Mouse (Mus musculus) MEL (cell line): ENCODE measurements at regions not wholly inside any gene's neighbourhood (a gene's known extent, or its start where the extent isn't known, plus 50 kb on each side); places are given as distances from the start of the nearest gene placed in this dataset.

ENCODE experiments used
- DNase-seq: peaks from one replicate; pipeline ENCODE4 v3.0.0; 2011; ENCODE audit warnings: low read depth, low spot score
- H3K27ac ChIP-seq: 2 replicates; pipeline ENCODE4 v1.5.1; 2012; ENCODE audit warnings: low read depth, mild to moderate bottlenecking, control low read depth, low read length, moderate library complexity; ENCODE audit not compliant: control insufficient read depth
- H3K27me3 ChIP-seq, 2 experiments: fragments of 150-350 bp in 1 of 2; sonication (generic) in 1 of 2; 2 replicates each; pipeline ENCODE4 v1.6.1; 2012; ENCODE audit warnings: low read length in 2 of 2, mild to moderate bottlenecking in 2 of 2, improper control_type of control experiment in 1 of 2, moderate library complexity in 1 of 2; ENCODE audit not compliant: insufficient read depth in 2 of 2, control insufficient read depth in 1 of 2
- H3K36me3 ChIP-seq, 2 experiments: 2 replicates each; pipeline ENCODE4 v1.6.1; 2012 to 2014; ENCODE audit warnings: low read length in 2 of 2, improper control_type of control experiment in 1 of 2, inconsistent platforms in 1 of 2, mild to moderate bottlenecking in 1 of 2; ENCODE audit not compliant: insufficient read depth in 2 of 2, control insufficient read depth in 1 of 2
- H3K4me1 ChIP-seq, 2 experiments: fragments of 150-350 bp in 1 of 2; sonication (generic) in 1 of 2; 2 replicates each; pipeline ENCODE4 v1.6.1; 2012; ENCODE audit warnings: low read length in 2 of 2, improper control_type of control experiment in 1 of 2, mild to moderate bottlenecking in 1 of 2; ENCODE audit not compliant: insufficient read depth in 2 of 2, control insufficient read depth in 1 of 2
- H3K4me3 ChIP-seq, 2 experiments: fragments of 150-350 bp in 1 of 2; sonication (generic) in 1 of 2; 2 replicates each; pipeline ENCODE4 v1.5.1; 2012; ENCODE audit warnings: low read depth in 2 of 2, low read length in 2 of 2, mild to moderate bottlenecking in 2 of 2, moderate library complexity in 2 of 2, control low read depth in 1 of 2, improper control_type of control experiment in 1 of 2; ENCODE audit not compliant: control insufficient read depth in 1 of 2, insufficient read depth in 1 of 2
- H3K79me2 ChIP-seq: 2 replicates; pipeline ENCODE4 v1.6.1; 2012; ENCODE audit warnings: mild to moderate bottlenecking, low read length, moderate library complexity; ENCODE audit not compliant: control insufficient read depth, poor library complexity, insufficient read depth
- H3K9ac ChIP-seq: 2 replicates; pipeline ENCODE4 v1.6.1; 2012; ENCODE audit warnings: low read depth, mild to moderate bottlenecking, control low read depth, low read length, moderate library complexity; ENCODE audit not compliant: control insufficient read depth, poor library complexity, severe bottlenecking
- H3K9me3 ChIP-seq: fragments of 150-350 bp; sonication (generic); replicated peaks from 2 replicates; pipeline ENCODE4 v1.6.1; 2012; ENCODE audit warnings: mild to moderate bottlenecking, low read length, improper control_type of control experiment, moderate library complexity; ENCODE audit not compliant: insufficient read depth
- BHLHE40 ChIP-seq: IDR thresholded peaks from 2 replicates; pipeline ENCODE4 v1.6.1; 2012; ENCODE audit warnings: low read depth, mild to moderate bottlenecking, inconsistent platforms, low read length, improper control_type of control experiment, borderline replicate concordance
- CHD1 ChIP-seq: IDR thresholded peaks from 2 replicates; pipeline ENCODE4 v1.6.1; 2012; ENCODE audit warnings: low read depth, mild to moderate bottlenecking, inconsistent platforms, low read length, improper control_type of control experiment
- CTCF ChIP-seq, 3 experiments: IDR thresholded peaks in 2 of 3; conservative IDR thresholded peaks in 1 of 3; 2 replicates each; pipeline ENCODE4 v1.5.1; 2011 to 2012; ENCODE audit warnings: low read length in 3 of 3, low read depth in 2 of 3, mild to moderate bottlenecking in 2 of 3, improper control_type of control experiment in 1 of 3, inconsistent platforms in 1 of 3, mixed read lengths in 1 of 3, moderate library complexity in 1 of 3; ENCODE audit not compliant: control insufficient read depth in 1 of 3, insufficient read depth in 1 of 3, poor library complexity in 1 of 3, severe bottlenecking in 1 of 3
- EP300 ChIP-seq, 2 experiments: IDR thresholded peaks; 2 replicates each; pipeline ENCODE4 v1.6.1; 2011; ENCODE audit warnings: improper control_type of control experiment in 2 of 2, low read length in 2 of 2, low read depth in 1 of 2, mild to moderate bottlenecking in 1 of 2
- GATA1 ChIP-seq: IDR thresholded peaks from 2 replicates; pipeline ENCODE4 v1.6.1; 2011; ENCODE audit warnings: low read depth, low read length, improper control_type of control experiment
- HCFC1 ChIP-seq: IDR thresholded peaks from 2 replicates; pipeline ENCODE4 v1.6.1; 2012; ENCODE audit warnings: low read depth, mild to moderate bottlenecking, inconsistent platforms, low read length, improper control_type of control experiment, moderate library complexity
- JUND ChIP-seq: IDR thresholded peaks from 2 replicates; pipeline ENCODE4 v1.6.1; 2011; ENCODE audit warnings: low read depth, mild to moderate bottlenecking, improper control_type of control experiment, low read length
- KAT2A ChIP-seq: conservative IDR thresholded peaks from 2 replicates; pipeline ENCODE4 v1.6.1; 2012; ENCODE audit warnings: low read depth, low read length, improper control_type of control experiment, inconsistent platforms
- MAZ ChIP-seq: IDR thresholded peaks from 2 replicates; pipeline ENCODE4 v1.6.1; 2012; ENCODE audit warnings: low read depth, mild to moderate bottlenecking, inconsistent platforms, low read length, improper control_type of control experiment
- MYC ChIP-seq: IDR thresholded peaks from 2 replicates; pipeline ENCODE4 v1.6.1; 2011; ENCODE audit warnings: low read depth, mild to moderate bottlenecking, low read length, improper control_type of control experiment, moderate library complexity
- POLR2A ChIP-seq, 2 experiments: IDR thresholded peaks; 2 replicates each; pipeline ENCODE4 v1.6.1; 2011 to 2012; ENCODE audit warnings: low read length in 2 of 2, mild to moderate bottlenecking in 2 of 2, control low read depth in 1 of 2, improper control_type of control experiment in 1 of 2, low read depth in 1 of 2, moderate library complexity in 1 of 2; ENCODE audit not compliant: control insufficient read depth in 1 of 2, insufficient read depth in 1 of 2, poor library complexity in 1 of 2
- RAD21 ChIP-seq: IDR thresholded peaks from 2 replicates; pipeline ENCODE4 v1.6.1; 2011; ENCODE audit warnings: mild to moderate bottlenecking, low read depth, low read length, improper control_type of control experiment
- SIN3A ChIP-seq: IDR thresholded peaks from 2 replicates; pipeline ENCODE4 v1.6.1; 2012; ENCODE audit warnings: low read length, improper control_type of control experiment, inconsistent platforms
- TAL1 ChIP-seq: IDR thresholded peaks from 2 replicates; pipeline ENCODE4 v1.6.1; 2012; ENCODE audit warnings: mild to moderate bottlenecking, inconsistent platforms, low read length, moderate library complexity, mixed read lengths
- UBTF ChIP-seq: IDR thresholded peaks from 2 replicates; pipeline ENCODE4 v1.6.1; 2012; ENCODE audit warnings: low read depth, mild to moderate bottlenecking, inconsistent platforms, low read length, improper control_type of control experiment, moderate library complexity, borderline replicate concordance; ENCODE audit not compliant: insufficient read depth
- USF2 ChIP-seq, 2 experiments: IDR thresholded peaks; 2 replicates each; pipeline ENCODE4 v1.6.1; 2011 to 2012; ENCODE audit warnings: improper control_type of control experiment in 2 of 2, low read length in 2 of 2, borderline replicate concordance in 1 of 2, inconsistent platforms in 1 of 2, low read depth in 1 of 2, mild to moderate bottlenecking in 1 of 2; ENCODE audit not compliant: insufficient read depth in 1 of 2
- ZKSCAN1 ChIP-seq: IDR thresholded peaks from 2 replicates; pipeline ENCODE4 v1.6.1; 2012; ENCODE audit warnings: low read depth, mild to moderate bottlenecking, inconsistent platforms, low read length, improper control_type of control experiment, moderate library complexity
- ZMIZ1 ChIP-seq: IDR thresholded peaks from 2 replicates; pipeline ENCODE4 v1.6.1; 2012; ENCODE audit warnings: low read depth, mild to moderate bottlenecking, inconsistent platforms, low read length, improper control_type of control experiment, moderate library complexity
- ZNF384 ChIP-seq: IDR thresholded peaks from 2 replicates; pipeline ENCODE4 v1.6.1; 2012; ENCODE audit warnings: low read depth, mild to moderate bottlenecking, inconsistent platforms, low read length, improper control_type of control experiment

DNA sequence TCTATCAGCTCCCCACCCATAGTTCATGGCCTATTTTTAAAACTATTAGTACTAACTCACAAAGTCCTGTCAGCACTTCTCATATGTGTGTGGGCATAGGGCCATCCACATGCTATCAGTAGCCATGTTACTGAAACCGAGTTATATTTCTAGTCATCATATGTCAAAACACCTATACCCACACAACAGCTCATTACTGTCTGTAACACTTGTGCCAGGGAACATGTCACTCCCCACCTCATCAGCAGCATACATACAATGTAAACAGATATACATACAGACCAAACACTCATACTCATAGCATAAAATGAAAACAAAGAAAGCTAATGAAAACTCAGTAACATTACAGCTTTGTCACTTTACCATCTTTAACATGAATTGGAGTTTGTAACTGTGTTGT, 872.0 kb downstream of the Trim52 start:
- TF ChIP-seq ZNF384: no peak
- no peak for TF ChIP-seq JUND
- no peak for TF ChIP-seq ZKSCAN1
- TF ChIP-seq EP300 (IDR thresholded peaks at IDR 0.05; ENCODE audit: low read depth in 1 of 2, low read length in 2 of 2): no peak
- Histone ChIP-seq H3K9me3 (no peaks in the 10 kb centered on the region), H3K9ac (no peak overlapping the region), H3K27ac (no peak overlapping the region), H3K4me1 (no peaks in the 10 kb centered on the region), H3K79me2 (no peaks in the 10 kb centered on the region), H3K36me3 (no peaks in the 10 kb centered on the region), H3K27me3 (no peaks in the 10 kb centered on the region), H3K4me3 (no peak overlapping the region)
- DNase-seq: no peak

DNA sequence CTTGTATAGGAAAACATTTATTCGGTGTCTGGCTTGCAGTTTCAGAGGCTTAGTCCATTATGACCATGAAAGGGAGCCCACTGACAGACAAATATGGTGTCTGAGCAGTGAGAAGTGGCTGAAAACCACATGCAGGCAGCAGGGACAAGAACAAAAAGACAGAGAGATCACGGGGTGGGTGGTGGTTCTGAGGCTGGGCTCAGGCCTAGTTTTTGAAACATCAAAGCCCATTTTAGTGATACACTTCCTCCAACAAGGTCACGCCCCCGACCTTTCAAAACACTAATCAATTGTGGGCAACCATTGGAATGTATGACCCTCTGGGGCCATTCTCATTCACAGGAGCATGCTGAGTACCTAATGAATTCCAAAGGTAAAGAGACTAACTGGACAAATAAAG, 874.8 kb downstream of the Trim52 start:
- Histone ChIP-seq H3K9ac (no peak overlapping the region), H3K36me3 (no peaks in the 10 kb centered on the region), H3K27ac (no peak overlapping the region)
- no peak for TF ChIP-seq USF2 (IDR thresholded peaks at IDR 0.05; ENCODE audit: borderline replicate concordance in 1 of 2, insufficient read depth in 1 of 2, low read depth in 1 of 2, low read length in 2 of 2)
- TF ChIP-seq, all 39 proteins: peak for 0
- no peaks in the 10 kb centered on the region for H3K9me3 ChIP-seq
- no peaks in the 10 kb centered on the region for H3K27me3 ChIP-seq
- H3K4me1 ChIP-seq: no peaks in the 10 kb centered on the region
- DNase-seq: no peak
- no peaks in the 10 kb centered on the region for H3K79me2 ChIP-seq
- no peak overlapping the region for H3K4me3 ChIP-seq

DNA sequence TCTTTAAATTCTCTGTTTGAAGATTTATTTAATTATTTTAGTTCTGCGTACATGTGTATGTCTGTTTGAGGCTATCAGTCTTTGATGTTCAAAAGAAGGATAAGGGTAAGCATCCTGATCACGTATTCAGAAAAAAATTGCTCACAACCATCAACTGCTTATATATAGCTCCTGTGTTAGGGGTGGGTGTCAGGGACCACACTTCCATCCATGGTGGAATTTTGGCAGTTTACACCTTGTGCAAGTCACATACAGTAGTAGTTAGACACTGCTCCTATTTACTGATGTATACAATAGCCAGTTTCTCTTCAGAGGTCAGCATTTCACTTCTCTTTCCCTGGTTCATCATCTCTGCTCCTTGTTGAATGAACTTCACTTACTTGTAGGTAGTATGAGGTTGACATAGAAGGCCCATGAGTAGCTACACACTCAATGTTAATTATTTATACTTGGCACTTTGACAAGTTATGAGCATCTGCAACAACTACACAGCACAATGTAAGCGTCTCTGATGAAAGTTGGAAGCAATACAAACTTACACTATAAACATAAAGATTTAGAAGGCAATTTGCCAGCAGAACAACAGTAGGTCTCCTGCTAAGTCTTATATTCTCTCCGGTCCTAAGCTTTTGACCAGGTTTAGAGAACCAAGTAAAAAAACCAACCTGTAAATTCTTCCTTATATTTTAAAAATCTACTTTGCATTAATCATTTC, 891.7 kb downstream of the Trim52 start:
- H3K4me1 ChIP-seq: no peaks in the 10 kb centered on the region
- H3K36me3 ChIP-seq: no peaks in the 10 kb centered on the region
- H3K9ac ChIP-seq: no peak overlapping the region
- TF ChIP-seq ZMIZ1 (no peak), TAL1 (no peak)
- DNase-seq: no peak
- no peaks in the 10 kb centered on the region for H3K27me3 ChIP-seq
- no peaks in the 10 kb centered on the region for H3K79me2 ChIP-seq
- no peaks in the 10 kb centered on the region for H3K9me3 ChIP-seq
- H3K27ac ChIP-seq: no peak overlapping the region
- H3K4me3 ChIP-seq: no peak overlapping the region

DNA sequence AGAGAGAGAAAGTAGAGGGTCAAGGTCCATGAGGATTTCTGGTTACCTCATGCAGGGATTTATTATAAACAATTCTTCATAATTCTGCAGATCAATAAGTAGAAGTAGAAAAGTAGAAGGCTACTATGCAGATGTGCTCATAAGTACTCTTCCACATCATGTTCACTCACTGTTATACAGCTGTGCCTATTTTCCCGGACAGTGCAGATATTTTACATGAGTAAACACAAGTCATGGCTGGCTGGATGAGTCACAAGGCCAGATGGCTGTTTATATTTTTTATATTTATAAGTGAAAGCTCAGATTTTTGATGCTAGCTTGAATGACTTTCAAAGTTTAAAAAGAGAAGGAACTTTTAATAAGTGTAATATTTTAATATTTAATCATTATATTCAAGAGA, 899.0 kb downstream of the Trim52 start:
- H3K36me3 ChIP-seq: no peaks in the 10 kb centered on the region
- TF ChIP-seq JUND (no peak), MYC (no peak), MAZ (no peak), CTCF (IDR thresholded peaks at IDR 0.05 in 2 of 3, conservative IDR thresholded peaks at IDR 0.05 in 1 of 3; ENCODE audit: control insufficient read depth in 1 of 3, insufficient read depth in 1 of 3, low read depth in 2 of 3, low read length in 3 of 3, poor library complexity in 1 of 3, severe bottlenecking in 1 of 3) (no peak), ZNF384 (no peak), USF2 (IDR thresholded peaks at IDR 0.05; ENCODE audit: borderline replicate concordance in 1 of 2, insufficient read depth in 1 of 2, low read depth in 1 of 2, low read length in 2 of 2) (no peak), EP300 (IDR thresholded peaks at IDR 0.05; ENCODE audit: low read depth in 1 of 2, low read length in 2 of 2) (no peak), GATA1 (no peak), TAL1 (no peak), HCFC1 (no peak), SIN3A (no peak), POLR2A (IDR thresholded peaks at IDR 0.05; ENCODE audit: control insufficient read depth in 1 of 2, insufficient read depth in 1 of 2, low read depth in 1 of 2, low read length in 2 of 2, poor library complexity in 1 of 2) (no peak), BHLHE40 (no peak), KAT2A (no peak), RAD21 (no peak), UBTF (no peak), CHD1 (no peak), ZMIZ1 (no peak)

More for the DNA sequence above, 899.0 kb downstream of the Trim52 start:
- Histone ChIP-seq H3K4me1 (no peaks in the 10 kb centered on the region), H3K9ac (no peak overlapping the region), H3K27me3 (no peaks in the 10 kb centered on the region), H3K79me2 (no peaks in the 10 kb centered on the region), H3K9me3 (no peaks in the 10 kb centered on the region), H3K27ac (no peak overlapping the region), H3K4me3 (no peak overlapping the region)
- DNase-seq: no peak
